8 mouse cellular contexts compared by ENCODE assay signal in the genomic region with DNA sequence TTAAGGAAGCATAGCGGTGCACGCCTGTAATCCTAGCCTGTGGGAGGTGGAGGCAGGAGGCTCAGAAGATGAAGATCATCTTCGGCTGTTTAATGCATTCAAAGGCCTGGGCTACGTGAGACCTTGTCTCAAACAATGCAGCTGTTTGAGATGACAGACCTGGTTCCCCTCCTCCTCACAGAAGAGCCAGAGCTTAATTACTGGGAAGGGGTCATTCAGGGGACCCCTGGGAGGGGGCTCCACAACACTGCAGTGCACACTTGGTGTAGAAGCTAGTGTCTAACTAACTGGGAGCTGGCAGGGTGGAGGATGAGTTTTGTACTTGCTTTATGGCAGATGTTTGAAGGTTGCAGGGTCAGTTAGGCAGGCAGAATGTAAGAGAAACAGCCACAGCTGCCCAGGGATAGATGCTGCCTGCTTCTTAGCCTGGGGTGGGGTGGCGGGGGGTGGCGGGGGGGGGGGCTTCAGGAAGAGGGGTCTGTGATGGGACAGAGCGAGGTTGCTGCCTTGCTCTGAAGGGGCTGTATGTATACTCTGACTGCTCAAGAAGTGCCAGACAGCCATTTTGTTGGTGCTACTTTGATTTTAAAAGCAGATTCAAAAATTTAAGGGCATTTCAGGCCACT. TPM values are rescaled to one million over a fixed set of nuclear protein-coding genes. Genes with fewer than 3 reads are reported as not detected.
A peak's percentile ranks its signal among the peaks of the same experiment; 100 is the strongest.
DNase-seq lines count a peak whose midpoint lies in the region; ATAC-seq and TF ChIP-seq lines count a peak whose summit lies in the region.

No protein-coding gene starts in this region.

- ATAC-seq in midbrain, postnatal 0 days (ENCODE audit: low FRiP score) = no peak
- peak; percentile 51 for ATAC-seq in forebrain, embryonic 15.5 days (replicated peaks)
- ATAC-seq in midbrain, embryonic 11.5 days (ENCODE audit: low FRiP score) = peak; percentile 69

- DNase-seq in midbrain, embryonic 10.5 days (ENCODE audit: low spot score) = no peak
- DNase-seq in midbrain, postnatal 0 days (ENCODE audit: low spot score) = no peak
- peak; percentile 89 for DNase-seq in midbrain, embryonic 11.5 days (ENCODE audit: low spot score, missing footprints)
- no peak for DNase-seq in frontal cortex, postnatal 25 days (ENCODE audit: low spot score in 2 of 2)
- no peak for DNase-seq in lung, postnatal 4 days
- DNase-seq in gastrocnemius, postnatal 14 days = no peak
- no peak for DNase-seq in urinary bladder, postnatal 10 days (ENCODE audit: low spot score)

- peaks cover 46% of the 10 kb centered on the region for H3K36me3 ChIP-seq in midbrain, embryonic 10.5 days
- peaks cover 14% of the 10 kb centered on the region for H3K36me3 ChIP-seq in midbrain, postnatal 0 days (ENCODE audit: insufficient read depth, low read length)
- H3K36me3 ChIP-seq in forebrain, embryonic 15.5 days = peaks cover 9% of the 10 kb centered on the region
- H3K36me3 ChIP-seq in midbrain, embryonic 11.5 days (ENCODE audit: control insufficient read depth, insufficient read depth, low read length) = peaks cover 5% of the 10 kb centered on the region; the same call in 1 of the 2 replicates

- intact Hi-C loops in gastrocnemius, postnatal 14 days (cut with DNase I; ENCODE audit: low total_unique reads) = no loop called here

- 26% methylated on average over 7 of the region's 7 CpGs for WGBS in midbrain, embryonic 10.5 days
- 37% methylated on average over 7 of the region's 7 CpGs for WGBS in midbrain, postnatal 0 days
- 26% methylated on average over 5 of the region's 7 CpGs for WGBS in forebrain, embryonic 15.5 days
- 21% methylated on average over 7 of the region's 7 CpGs for WGBS in midbrain, embryonic 11.5 days

- TF ChIP-seq CTCF in midbrain, postnatal 0 days (IDR thresholded peaks at IDR 0.05) = no peak

- H3K4me2 ChIP-seq in midbrain, postnatal 0 days (ENCODE audit: low read depth, low read length, poor library complexity, severe bottlenecking) = no peak overlapping the region
- H3K4me2 ChIP-seq in forebrain, embryonic 15.5 days (replicated peaks) = no peak overlapping the region
- H3K4me2 ChIP-seq in midbrain, embryonic 11.5 days = peak overlapping the region; percentile 14; the same call in 1 of the 2 replicates

- H3K4me1 ChIP-seq in midbrain, embryonic 10.5 days = peaks cover 38% of the 10 kb centered on the region
- 0 out of 2 replicates have a peak, but pooled peaks cover 4% of the 10 kb centered on the region for H3K4me1 ChIP-seq in midbrain, postnatal 0 days (ENCODE audit: insufficient read depth, low read length)
- H3K4me1 ChIP-seq in forebrain, embryonic 15.5 days = peaks cover 23% of the 10 kb centered on the region
- peaks cover 27% of the 10 kb centered on the region for H3K4me1 ChIP-seq in midbrain, embryonic 11.5 days (ENCODE audit: control insufficient read depth, insufficient read depth, low read length)

- peak overlapping the region; percentile 16 for H3K4me3 ChIP-seq in midbrain, embryonic 10.5 days
- no peak overlapping the region for H3K4me3 ChIP-seq in midbrain, postnatal 0 days (ENCODE audit: low read depth, low read length)
- no peak overlapping the region for H3K4me3 ChIP-seq in forebrain, embryonic 15.5 days
- H3K4me3 ChIP-seq in midbrain, embryonic 11.5 days (ENCODE audit: low read depth, low read length) = no peak overlapping the region

- peaks cover 11% of the 10 kb centered on the region for H3K9me3 ChIP-seq in midbrain, embryonic 10.5 days (replicated peaks)
- H3K9me3 ChIP-seq in midbrain, postnatal 0 days (ENCODE audit: low read length) = no peaks in the 10 kb centered on the region
- H3K9me3 ChIP-seq in forebrain, embryonic 15.5 days = 0 out of 2 replicates have a peak, but pooled peaks cover 4% of the 10 kb centered on the region
- peaks cover 2% of the 10 kb centered on the region; the same call in 1 of the 2 replicates for H3K9me3 ChIP-seq in midbrain, embryonic 11.5 days (ENCODE audit: control insufficient read depth, low read length)

- H3K27me3 ChIP-seq in midbrain, embryonic 10.5 days (ENCODE audit: low read depth, poor library complexity, severe bottlenecking) = no peaks in the 10 kb centered on the region
- no peaks in the 10 kb centered on the region; the same call in 1 of the 2 replicates for H3K27me3 ChIP-seq in midbrain, postnatal 0 days (ENCODE audit: insufficient read depth, low read length)
- no peaks in the 10 kb centered on the region for H3K27me3 ChIP-seq in forebrain, embryonic 15.5 days
- H3K27me3 ChIP-seq in midbrain, embryonic 11.5 days (ENCODE audit: control insufficient read depth, insufficient read depth, low read length) = no peaks in the 10 kb centered on the region

- H3K9ac ChIP-seq in midbrain, postnatal 0 days (replicated peaks; ENCODE audit: low read length, poor library complexity, severe bottlenecking) = no peak overlapping the region
- no peak overlapping the region for H3K9ac ChIP-seq in forebrain, embryonic 15.5 days (replicated peaks)
- peak overlapping the region; percentile 4; the same call in 1 of the 2 replicates for H3K9ac ChIP-seq in midbrain, embryonic 11.5 days (ENCODE audit: low read length)

- peak overlapping the region; percentile 89 for H3K27ac ChIP-seq in midbrain, embryonic 10.5 days (replicated peaks)
- H3K27ac ChIP-seq in midbrain, postnatal 0 days (ENCODE audit: low read depth, low read length) = no peak overlapping the region
- H3K27ac ChIP-seq in forebrain, embryonic 15.5 days (replicated peaks) = peak overlapping the region; percentile 61
- H3K27ac ChIP-seq in midbrain, embryonic 11.5 days (ENCODE audit: low read depth, low read length) = peak overlapping the region; percentile 82

RNA-seq across cellular contexts. Expression of a gene that starts 26.6 kb away (rescaled TPM):
- polyA plus RNA-seq in midbrain, embryonic 10.5 days (2016; fragmentation: Nextera tagmentation; extraction: Ambion mirVana) = 73.7 and 73.9 TPM in 2 replicates
- 57.4 and 60.8 TPM in 2 replicates for total RNA-seq in midbrain, postnatal 0 days (2014; rRNA removed)
- 69.8 and 70.1 TPM in 2 replicates for polyA plus RNA-seq in midbrain, postnatal 0 days (2015; fragmentation: Nextera tagmentation; extraction: Ambion mirVana)
- 51.4 and 51.7 TPM in 2 replicates for polyA plus RNA-seq in forebrain, embryonic 15.5 days (2015; fragmentation: Nextera tagmentation; extraction: Ambion mirVana)
- 64.9 and 67.3 TPM in 2 replicates for polyA plus RNA-seq in midbrain, embryonic 11.5 days (2014; fragmentation: Nextera tagmentation; extraction: Ambion mirVana)
- total RNA-seq in gastrocnemius, postnatal 14 days (2021) = 10 to 100 TPM; 25.4 to 27.0 TPM
